In the genomic region with DNA sequence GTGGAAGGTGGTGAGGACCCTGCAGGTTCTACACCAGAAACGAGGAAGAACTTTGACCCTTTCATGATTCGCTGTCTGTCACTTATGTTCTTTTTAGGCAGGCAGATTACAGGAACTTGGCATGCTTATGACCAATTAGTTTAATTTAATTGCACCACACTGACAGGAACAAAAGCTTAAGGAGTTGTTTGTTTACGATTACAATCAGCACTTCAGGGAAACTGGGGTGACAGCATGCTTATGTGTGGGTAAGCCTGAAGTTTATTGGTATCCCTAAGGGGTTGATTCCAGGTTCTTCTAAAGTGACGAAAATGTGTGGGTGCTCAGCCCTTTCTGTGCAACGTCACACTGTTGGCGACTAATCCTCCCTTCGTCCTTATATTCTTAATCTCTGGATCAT, we compare ENCODE assay signal across 20 mouse cellular contexts. TPM values are rescaled to one million over a fixed set of nuclear protein-coding genes. Genes with fewer than 3 reads are reported as not detected.
A peak's percentile ranks its signal among the peaks of the same experiment; 100 is the strongest.
DNase-seq lines count a peak whose midpoint lies in the region; ATAC-seq and TF ChIP-seq lines count a peak whose summit lies in the region.
"Had no signal": no experiment of that assay in that cellular context is flagged by ENCODE, and none has a peak within 500 bp of the region (broad histone marks: within the 10 kb centered on the region; RNA-seq: fewer than 3 reads in every experiment).

No protein-coding gene starts in this region.

- H3K9me3 ChIP-seq in hindbrain, embryonic 13.5 days = no peaks in the 10 kb centered on the region
- no peaks in the 10 kb centered on the region for H3K9me3 ChIP-seq in hindbrain, postnatal 0 days (ENCODE audit: low read length)
- no peaks in the 10 kb centered on the region for H3K9me3 ChIP-seq in forebrain, embryonic 13.5 days (replicated peaks)
- H3K9me3 ChIP-seq: embryonic facial prominence, embryonic 10.5 days; hindbrain, embryonic 15.5 days; midbrain, embryonic 12.5 days had no signal

- no peak for DNase-seq in hindbrain, postnatal 0 days (ENCODE audit: low spot score)
- DNase-seq in brain, embryonic 14.5 days (ENCODE audit: low read depth) = peak; percentile 84
- peak; percentile 31 for DNase-seq in retina, embryonic 14.5 days (ENCODE audit: low spot score)
- no peak for DNase-seq in layer of hippocampus, postnatal 25 days (ENCODE audit: extremely low spot score in 1 of 2, low spot score in 1 of 2)
- no peak for DNase-seq in cerebellum, adult 8-10 months
- DNase-seq: cerebellum, postnatal 10 days; gastrocnemius, postnatal 25 days; layer of hippocampus, postnatal 36 days; liver, postnatal 0 days; right cerebral cortex, postnatal 25 days; thymus, postnatal 14 days had no signal

- peaks cover 32% of the 10 kb centered on the region for H3K4me1 ChIP-seq in hindbrain, embryonic 13.5 days (replicated peaks)
- no peaks in the 10 kb centered on the region for H3K4me1 ChIP-seq in hindbrain, postnatal 0 days (ENCODE audit: insufficient read depth, low read length)
- peaks cover 19% of the 10 kb centered on the region for H3K4me1 ChIP-seq in forebrain, embryonic 13.5 days

- H3K27me3 ChIP-seq in hindbrain, embryonic 13.5 days = no peaks in the 10 kb centered on the region
- no peaks in the 10 kb centered on the region for H3K27me3 ChIP-seq in hindbrain, postnatal 0 days (ENCODE audit: insufficient read depth, low read length)
- H3K27me3 ChIP-seq in forebrain, embryonic 13.5 days = peaks cover 24% of the 10 kb centered on the region
- H3K27me3 ChIP-seq: hindbrain, embryonic 15.5 days; midbrain, embryonic 12.5 days had no signal

- H3K4me2 ChIP-seq in hindbrain, embryonic 13.5 days = no peak overlapping the region
- no peak overlapping the region for H3K4me2 ChIP-seq in hindbrain, postnatal 0 days (ENCODE audit: low read depth, low read length)
- H3K4me2 ChIP-seq in forebrain, embryonic 13.5 days = no peak overlapping the region
- H3K4me2 ChIP-seq: hindbrain, embryonic 15.5 days; liver, embryonic 11.5 days; midbrain, embryonic 12.5 days had no signal

- H3K27ac ChIP-seq in hindbrain, embryonic 13.5 days = 0 out of 2 replicates have a peak overlapping the region, but pooled peaks have one; percentile 40
- no peak overlapping the region for H3K27ac ChIP-seq in hindbrain, postnatal 0 days
- H3K27ac ChIP-seq in forebrain, embryonic 13.5 days = no peak overlapping the region
- H3K27ac ChIP-seq: embryonic facial prominence, embryonic 10.5 days; hindbrain, embryonic 15.5 days; layer of hippocampus, adult 2 months; macrophage; midbrain, embryonic 12.5 days had no signal

- no peak for ATAC-seq in hindbrain, embryonic 13.5 days (ENCODE audit: low FRiP score)
- no peak for ATAC-seq in hindbrain, postnatal 0 days
- peak; percentile 77 for ATAC-seq in forebrain, embryonic 13.5 days
- ATAC-seq: liver, postnatal 0 days had no signal

- WGBS in hindbrain, embryonic 13.5 days = 65% methylated on average over 7 of the region's 7 CpGs
- 45% methylated on average over 7 of the region's 7 CpGs for WGBS in hindbrain, postnatal 0 days
- WGBS in forebrain, embryonic 13.5 days = 27% methylated on average over 7 of the region's 7 CpGs

- H3K9ac ChIP-seq in hindbrain, embryonic 13.5 days = no peak overlapping the region
- no peak overlapping the region for H3K9ac ChIP-seq in hindbrain, postnatal 0 days (replicated peaks; ENCODE audit: low read length)
- H3K9ac ChIP-seq in forebrain, embryonic 13.5 days = no peak overlapping the region
- H3K9ac ChIP-seq: hindbrain, embryonic 15.5 days; liver, postnatal 0 days; midbrain, embryonic 12.5 days had no signal

- H3K4me3 ChIP-seq in hindbrain, embryonic 13.5 days = no peak overlapping the region
- no peak overlapping the region for H3K4me3 ChIP-seq in hindbrain, postnatal 0 days (ENCODE audit: low read length)
- H3K4me3 ChIP-seq in forebrain, embryonic 13.5 days = no peak overlapping the region
- H3K4me3 ChIP-seq: embryonic facial prominence, embryonic 10.5 days; hindbrain, embryonic 15.5 days; layer of hippocampus, adult 2 months; midbrain, embryonic 12.5 days had no signal

- no peaks in the 10 kb centered on the region for H3K36me3 ChIP-seq in hindbrain, embryonic 13.5 days
- no peaks in the 10 kb centered on the region for H3K36me3 ChIP-seq in hindbrain, postnatal 0 days (ENCODE audit: insufficient read depth, low read length)
- H3K36me3 ChIP-seq in forebrain, embryonic 13.5 days (ENCODE audit: poor library complexity, severe bottlenecking) = no peaks in the 10 kb centered on the region
- H3K36me3 ChIP-seq: embryonic facial prominence, embryonic 10.5 days; hindbrain, embryonic 15.5 days; midbrain, embryonic 12.5 days had no signal

- no peak for TF ChIP-seq CTCF in hindbrain, postnatal 0 days (IDR thresholded peaks at IDR 0.05; ENCODE audit: low read depth)
- no peak for TF ChIP-seq CTCF in brain, embryonic 14.5 days (IDR thresholded peaks at IDR 0.05; ENCODE audit: borderline replicate concordance, extremely low read depth, insufficient read depth, insufficient read length)

- no peak for TF ChIP-seq POLR2A in brain, embryonic 14.5 days (IDR thresholded peaks at IDR 0.05; ENCODE audit: borderline replicate concordance, extremely low read depth, insufficient read depth, insufficient read length, poor library complexity, severe bottlenecking)

RNA-seq across cellular contexts. Expression of gene St8sia1, which starts 30.6 kb away (rescaled TPM):
- polyA plus RNA-seq in hindbrain, embryonic 13.5 days (2015; fragmentation: Nextera tagmentation; extraction: Ambion mirVana) = 7.6 and 7.7 TPM in 2 replicates
- total RNA-seq in hindbrain, postnatal 0 days (2014; rRNA removed) = 14.8 and 18.0 TPM in 2 replicates
- polyA plus RNA-seq in hindbrain, postnatal 0 days (2015; fragmentation: Nextera tagmentation; extraction: Ambion mirVana) = 3.2 and 3.7 TPM in 2 replicates
- 11.5 and 20.6 TPM in 2 replicates for polyA plus RNA-seq in brain, embryonic 14.5 days (2012; rRNA removed)
- polyA plus RNA-seq in forebrain, embryonic 13.5 days (2015; fragmentation: Nextera tagmentation; extraction: Ambion mirVana) = 4.2 and 4.8 TPM in 2 replicates
- 10 to 100 TPM; 30.6 to 33.2 TPM for total RNA-seq in layer of hippocampus, postnatal 25 days (2021)
- polyA plus RNA-seq: C2C12 had no signal

Comparison
In these comparisons a context has a peak if more than half of its experiments do, and no peak if none do; other contexts are left out.
1. DNase-seq: peak in brain, embryonic 14.5 days (single experiment) and retina, embryonic 14.5 days (single experiment); none in hindbrain, postnatal 0 days (single experiment), layer of hippocampus, postnatal 25 days (0 of 2) and cerebellum, adult 8-10 months (single experiment).